Mouse (Mus musculus) liver, postnatal 0 days (tissue): Measurements from ENCODE around the gene Cttn. TPM values are rescaled to one million over a fixed set of nuclear protein-coding genes. Genes with fewer than 3 reads are reported as not detected.
A peak's percentile ranks its signal among the peaks of the same experiment; 100 is the strongest.

Source experiments
- ATAC-seq: fragments of 200-750 bp; cut with Nextera tagmentation; 2 replicates; pipeline ENCODE4 v1.8.0; 2017; ENCODE audit warnings: mild to moderate bottlenecking, moderate library complexity
- DNase-seq: peaks from one replicate; pipeline ENCODE4 v3.0.0-alpha.2; 2016
- H3K27ac ChIP-seq: fragments of 300-500 bp; sonication (generic); 2 replicates; pipeline ENCODE4 v1.5.1; 2014; ENCODE audit warnings: antibody characterized with exemption, moderate library complexity, mild to moderate bottlenecking, low read depth
- H3K27me3 ChIP-seq: fragments of 300-500 bp; sonication (generic); 2 replicates; pipeline ENCODE4 v1.6.1; 2014; ENCODE audit warnings: low read length, control low read depth, mixed read lengths; ENCODE audit not compliant: insufficient read depth
- H3K36me3 ChIP-seq: fragments of 300-500 bp; sonication (generic); replicated peaks from 2 replicates; pipeline ENCODE4 v1.6.1; 2014; ENCODE audit warnings: mild to moderate bottlenecking, control low read depth, low read length, moderate library complexity, mixed read lengths; ENCODE audit not compliant: insufficient read depth
- H3K4me1 ChIP-seq: fragments of 300-500 bp; sonication (generic); 2 replicates; pipeline ENCODE4 v1.6.1; 2014; ENCODE audit warnings: antibody characterized with exemption, mild to moderate bottlenecking, control low read depth; ENCODE audit not compliant: insufficient read depth
- H3K4me2 ChIP-seq: fragments of 300-500 bp; sonication (generic); 2 replicates; pipeline ENCODE4 v1.6.1; 2014; ENCODE audit warnings: low read depth, mild to moderate bottlenecking, low read length, moderate library complexity, mixed read lengths
- H3K4me3 ChIP-seq: fragments of 300-500 bp; sonication (generic); 2 replicates; pipeline ENCODE4 v1.5.1; 2014; ENCODE audit warnings: low read depth, low read length
- H3K9ac ChIP-seq: fragments of 300-500 bp; sonication (generic); replicated peaks from 2 replicates; pipeline ENCODE4 v1.6.1; 2014; ENCODE audit warnings: mild to moderate bottlenecking, moderate library complexity
- H3K9me3 ChIP-seq: fragments of 300-500 bp; sonication (generic); 2 replicates; pipeline ENCODE4 v1.6.1; 2016; ENCODE audit warnings: mild to moderate bottlenecking, control low read depth, low read length, mixed read lengths
- CTCF ChIP-seq: sonication (generic); IDR thresholded peaks from 2 replicates; pipeline ENCODE4 v1.5.1; 2016; ENCODE audit warnings: antibody characterized with exemption, low read depth
- EP300 ChIP-seq: IDR thresholded peaks from 2 replicates; pipeline ENCODE4 v1.6.1; 2016; ENCODE audit warnings: antibody characterized with exemption, low read depth, mild to moderate bottlenecking
- WGBS: fragments of 180-500 bp; shearing (Covaris S2); extraction: QIAGEN DNeasy Blood & Tissue Kit; methylation state at CpG from one replicate; pipeline ENCODE4 v1.1.7; 2014; ENCODE audit not compliant: insufficient replicate concordance; 5-methylcytosine and 5-hydroxymethylcytosine counted together
- polyA plus RNA-seq: library from polyadenylated mRNA; unstranded; fragments of >200 nt; fragmentation: Nextera tagmentation; extraction: Ambion mirVana; gene quantifications from 2 replicates; pipeline ENCODE4 v1.2.1, GENCODE M21; 2015

Gene Cttn
- polyA plus RNA-seq, 1 experiment from 2014 or later, result 29.0 TPM

- peak; percentile 66 for DNase-seq
Measured at GRCm38 (mm10) chr7:144425953-144426352, 44.9 kb downstream of the Cttn start.

GRCm38 (mm10) chr7:144421478-144421877, 49.3 kb downstream of the Cttn start:
- no peaks in the 10 kb centered on the region for H3K36me3 ChIP-seq
- H3K4me3 ChIP-seq, result no peak overlapping the region
- no peak overlapping the region for H3K4me2 ChIP-seq
- no peak overlapping the region for H3K9ac ChIP-seq
- no peak overlapping the region for H3K27ac ChIP-seq
- WGBS, result 65% methylated on average over 6 of the region's 6 CpGs
- ATAC-seq, result no peak
- TF ChIP-seq CTCF, result no peak
- TF ChIP-seq EP300, result no peak
- no peaks in the 10 kb centered on the region for H3K4me1 ChIP-seq
- H3K27me3 ChIP-seq, result no peaks in the 10 kb centered on the region
- DNase-seq, result no peak
- no peaks in the 10 kb centered on the region for H3K9me3 ChIP-seq

More at GRCm38 (mm10) chr7:144425953-144426352, 44.9 kb downstream of the Cttn start:
- Histone ChIP-seq H3K4me3 (no peak overlapping the region), H3K4me1 (no peaks in the 10 kb centered on the region), H3K9me3 (no peaks in the 10 kb centered on the region), H3K27ac (no peak overlapping the region), H3K9ac (no peak overlapping the region), H3K4me2 (no peak overlapping the region), H3K27me3 (no peaks in the 10 kb centered on the region), H3K36me3 (no peaks in the 10 kb centered on the region)
- 11% methylated on average over 8 of the region's 8 CpGs for WGBS
- TF ChIP-seq CTCF (peak; percentile 92), EP300 (no peak)
- no peak for ATAC-seq

- ATAC-seq (no peak), DNase-seq (no peak)
- TF ChIP-seq EP300, result no peak
- no peak for TF ChIP-seq CTCF
Measured at GRCm38 (mm10) chr7:144420552-144420951, 50.3 kb downstream of the Cttn start.

GRCm38 (mm10) chr7:144417644-144418343, 53.0 kb downstream of the Cttn start:
- no peak for TF ChIP-seq CTCF
- no peak for TF ChIP-seq EP300
- ATAC-seq, result no peak
- Histone ChIP-seq H3K27ac (no peak overlapping the region), H3K27me3 (no peaks in the 10 kb centered on the region), H3K36me3 (no peaks in the 10 kb centered on the region), H3K4me2 (no peak overlapping the region), H3K9ac (no peak overlapping the region), H3K9me3 (no peaks in the 10 kb centered on the region), H3K4me1 (no peaks in the 10 kb centered on the region), H3K4me3 (no peak overlapping the region)
- no peak for DNase-seq
- WGBS, result 37% methylated on average over 16 of the region's 16 CpGs

More at GRCm38 (mm10) chr7:144420552-144420951, 50.3 kb downstream of the Cttn start:
- 17% methylated on average over 16 of the region's 16 CpGs for WGBS
- Histone ChIP-seq H3K4me1 (no peaks in the 10 kb centered on the region), H3K4me3 (no peak overlapping the region), H3K36me3 (no peaks in the 10 kb centered on the region), H3K27ac (no peak overlapping the region), H3K9me3 (no peaks in the 10 kb centered on the region), H3K4me2 (no peak overlapping the region), H3K27me3 (no peaks in the 10 kb centered on the region), H3K9ac (no peak overlapping the region)

GRCm38 (mm10) chr7:144417234-144417633, 53.6 kb downstream of the Cttn start:
- Histone ChIP-seq H3K9me3 (no peaks in the 10 kb centered on the region), H3K27ac (no peak overlapping the region), H3K4me2 (no peak overlapping the region), H3K36me3 (no peaks in the 10 kb centered on the region), H3K4me1 (no peaks in the 10 kb centered on the region), H3K4me3 (no peak overlapping the region), H3K27me3 (no peaks in the 10 kb centered on the region), H3K9ac (no peak overlapping the region)
- ATAC-seq, result no peak
- no peak for DNase-seq
- 60% methylated on average over 2 of the region's 2 CpGs for WGBS
- TF ChIP-seq EP300 (no peak), CTCF (no peak)

GRCm38 (mm10) chr7:144415795-144416194, 55.0 kb downstream of the Cttn start:
- peak; percentile 30; the same call in 1 of the 2 replicates for TF ChIP-seq CTCF
- TF ChIP-seq EP300, result no peak
- Histone ChIP-seq H3K36me3 (no peaks in the 10 kb centered on the region), H3K4me3 (no peak overlapping the region), H3K27ac (no peak overlapping the region), H3K9me3 (no peaks in the 10 kb centered on the region), H3K4me1 (no peaks in the 10 kb centered on the region), H3K9ac (no peak overlapping the region), H3K27me3 (no peaks in the 10 kb centered on the region), H3K4me2 (no peak overlapping the region)
- peak; percentile 44; the same call in 1 of the 2 replicates for ATAC-seq
- 60% methylated on average over 4 of the region's 4 CpGs for WGBS
- DNase-seq, result no peak
